Mouse (Mus musculus): ENCODE data around the gene Cps1. TPM values are rescaled to one million over a fixed set of nuclear protein-coding genes. Genes with fewer than 3 reads are reported as not detected.

Cps1 gene
- polyA plus RNA-seq (2021; fragmentation: Nextera tagmentation) = 0.06 and 0.09 TPM in 2 replicates
- long read RNA-seq, experiment 1, partial matches to known transcripts = 0 of 1 reads
- long read RNA-seq, experiment 1, other reads (novel, unspliced or antisense) = 1 of 1 reads
- long read RNA-seq, experiment 2, partial matches to known transcripts = 1 of 1 reads
- long read RNA-seq, experiment 2, other reads (novel, unspliced or antisense) = 0 of 1 reads

GRCm38 (mm10) chr1:67122797-67123196 is at the start of gene Cps1:
Gene Cps1 (plus strand): TSS chr1:67123026.

Other genes starting within 250 kb of the Cps1 start
- 0.68 and 0.83 TPM in 2 replicates for gene Myl1, start 177.6 kb upstream of the Cps1 start, polyA plus RNA-seq (2021; fragmentation: Nextera tagmentation)
- gene Lancl1, start 84.2 kb upstream of the Cps1 start, polyA plus RNA-seq (2021; fragmentation: Nextera tagmentation) = 226 and 267 TPM in 2 replicates